ENCODE assay signal across 21 mouse cellular contexts in the genomic region with DNA sequence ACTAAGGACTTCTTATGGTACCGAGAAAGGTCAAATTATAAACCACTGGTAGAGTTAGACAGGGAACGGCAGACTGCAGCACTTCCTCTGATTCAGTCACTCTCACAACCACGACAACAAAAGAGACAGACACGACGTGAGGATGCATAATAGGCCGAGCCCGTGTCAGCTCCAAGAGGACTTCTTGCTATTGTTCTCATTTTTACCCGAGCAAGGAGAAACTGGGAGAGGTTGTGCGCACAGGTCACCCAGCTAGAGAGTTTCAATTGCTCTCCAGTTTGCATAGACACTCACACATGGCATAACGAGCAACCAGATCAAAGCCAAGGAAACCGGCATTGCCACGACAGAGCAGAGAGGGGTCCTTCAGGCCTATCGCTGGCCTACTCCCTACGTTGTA.
DNase-seq lines count a peak whose midpoint lies in the region; ATAC-seq lines count a peak whose summit lies in the region.
"Had no signal": no experiment of that assay in that cellular context is flagged by ENCODE, and none has a peak within 500 bp of the region (broad histone marks: within the 10 kb centered on the region; RNA-seq: fewer than 3 reads in every experiment).

No protein-coding gene starts in this region.

- WGBS in hindbrain, embryonic 11.5 days, result 24% methylated on average over 14 of the region's 14 CpGs
- WGBS in hindbrain, embryonic 14.5 days, result 18% methylated on average over 14 of the region's 14 CpGs
- WGBS in embryonic facial prominence, embryonic 11.5 days, result 39% methylated on average over 14 of the region's 14 CpGs
- 20% methylated on average over 14 of the region's 14 CpGs for WGBS in midbrain, embryonic 14.5 days

- H3K9me3 ChIP-seq in hindbrain, embryonic 11.5 days (ENCODE audit: control insufficient read depth, low read length), result no peaks in the 10 kb centered on the region
- no peaks in the 10 kb centered on the region for H3K9me3 ChIP-seq in hindbrain, embryonic 14.5 days (ENCODE audit: control insufficient read depth, low read length)
- no peaks in the 10 kb centered on the region for H3K9me3 ChIP-seq in embryonic facial prominence, embryonic 11.5 days (replicated peaks; ENCODE audit: control insufficient read depth, low read length)
- H3K9me3 ChIP-seq in midbrain, embryonic 14.5 days (ENCODE audit: control insufficient read depth, low read length), result no peaks in the 10 kb centered on the region
- H3K9me3 ChIP-seq: embryonic facial prominence, embryonic 15.5 days had no signal

- H3K36me3 ChIP-seq in hindbrain, embryonic 11.5 days (ENCODE audit: control insufficient read depth, insufficient read depth, low read length), result no peaks in the 10 kb centered on the region
- no peaks in the 10 kb centered on the region for H3K36me3 ChIP-seq in hindbrain, embryonic 14.5 days (replicated peaks; ENCODE audit: control insufficient read depth, insufficient read depth)
- no peaks in the 10 kb centered on the region for H3K36me3 ChIP-seq in embryonic facial prominence, embryonic 11.5 days (replicated peaks; ENCODE audit: control insufficient read depth, insufficient read depth, low read depth, low read length)
- no peaks in the 10 kb centered on the region for H3K36me3 ChIP-seq in midbrain, embryonic 14.5 days (ENCODE audit: control insufficient read depth, insufficient read depth, low read length)
- H3K36me3 ChIP-seq: embryonic facial prominence, embryonic 15.5 days; G1E had no signal

- H3K27ac ChIP-seq in hindbrain, embryonic 11.5 days (ENCODE audit: low read depth, low read length), result no peak overlapping the region
- no peak overlapping the region for H3K27ac ChIP-seq in hindbrain, embryonic 14.5 days
- H3K27ac ChIP-seq in embryonic facial prominence, embryonic 11.5 days (replicated peaks; ENCODE audit: low read depth, low read length), result no peak overlapping the region
- 0 out of 2 replicates have a peak overlapping the region, but pooled peaks have one; percentile 2 for H3K27ac ChIP-seq in midbrain, embryonic 14.5 days (replicated peaks; ENCODE audit: low read depth, low read length)
- H3K27ac ChIP-seq: embryonic facial prominence, embryonic 15.5 days; heart, adult 2 months had no signal

- 0 out of 2 replicates have a peak, but pooled peaks have one; percentile 35 for ATAC-seq in hindbrain, embryonic 11.5 days (ENCODE audit: low FRiP score)
- ATAC-seq in hindbrain, embryonic 14.5 days (ENCODE audit: low FRiP score), result no peak
- no peak for ATAC-seq in embryonic facial prominence, embryonic 11.5 days (replicated peaks; ENCODE audit: insufficient number of reproducible peaks, low FRiP score, low TSS enrichment, low read depth)
- ATAC-seq in midbrain, embryonic 14.5 days (ENCODE audit: low FRiP score, low TSS enrichment), result peak; percentile 37; the same call in 1 of the 2 replicates
- ATAC-seq: liver, postnatal 0 days had no signal

- no peak overlapping the region for H3K9ac ChIP-seq in hindbrain, embryonic 11.5 days (ENCODE audit: low read depth, low read length)
- no peak overlapping the region for H3K9ac ChIP-seq in hindbrain, embryonic 14.5 days
- H3K9ac ChIP-seq in embryonic facial prominence, embryonic 11.5 days (replicated peaks; ENCODE audit: low read length), result no peak overlapping the region
- H3K9ac ChIP-seq in midbrain, embryonic 14.5 days (replicated peaks; ENCODE audit: low read length), result no peak overlapping the region
- H3K9ac ChIP-seq: embryonic facial prominence, embryonic 15.5 days; liver, postnatal 0 days had no signal

- peak; percentile 43 for DNase-seq in hindbrain, embryonic 11.5 days (ENCODE audit: low spot score)
- no peak for DNase-seq in hindbrain, embryonic 14.5 days (ENCODE audit: low spot score)
- DNase-seq in ZHBTc4 (ENCODE audit: low read depth, low spot score), result peak; percentile 69
- peak; percentile 31 for DNase-seq in embryonic facial prominence, embryonic 11.5 days (ENCODE audit: low spot score)
- peak; percentile 47 for DNase-seq in midbrain, embryonic 14.5 days
- DNase-seq in spleen, postnatal 14 days (ENCODE audit: low spot score in 2 of 2), result no peak
- DNase-seq in gastrocnemius, adult 8-10 months (ENCODE audit: low spot score in 2 of 2), result no peak
- DNase-seq: adrenal gland, adult 2 months; cerebellum, adult 11 months; cerebellum, postnatal 25 days; heart, adult 2 months; kidney, adult 8-10 months; kidney, postnatal 36 days; layer of hippocampus, adult 9-11 months; liver; liver, postnatal 0 days; lung, postnatal 14 days; right cerebral cortex, postnatal 14 days; thymus, postnatal 14 days had no signal

- no peak overlapping the region for H3K4me3 ChIP-seq in hindbrain, embryonic 11.5 days (ENCODE audit: low read depth, low read length)
- no peak overlapping the region for H3K4me3 ChIP-seq in hindbrain, embryonic 14.5 days (replicated peaks; ENCODE audit: low read length)
- H3K4me3 ChIP-seq in embryonic facial prominence, embryonic 11.5 days (ENCODE audit: low read depth, low read length), result no peak overlapping the region
- no peak overlapping the region for H3K4me3 ChIP-seq in midbrain, embryonic 14.5 days (replicated peaks; ENCODE audit: low read depth, low read length)
- H3K4me3 ChIP-seq: embryonic facial prominence, embryonic 15.5 days; heart, adult 2 months had no signal

- no peak overlapping the region for H3K4me2 ChIP-seq in hindbrain, embryonic 11.5 days (replicated peaks; ENCODE audit: low read depth, low read length)
- H3K4me2 ChIP-seq in hindbrain, embryonic 14.5 days (replicated peaks), result no peak overlapping the region
- no peak overlapping the region for H3K4me2 ChIP-seq in embryonic facial prominence, embryonic 11.5 days (ENCODE audit: low read depth, low read length)
- H3K4me2 ChIP-seq in midbrain, embryonic 14.5 days (ENCODE audit: low read length), result no peak overlapping the region
- H3K4me2 ChIP-seq: embryonic facial prominence, embryonic 15.5 days had no signal

- no peaks in the 10 kb centered on the region for H3K27me3 ChIP-seq in hindbrain, embryonic 11.5 days (ENCODE audit: control insufficient read depth, insufficient read depth, low read length)
- no peaks in the 10 kb centered on the region for H3K27me3 ChIP-seq in hindbrain, embryonic 14.5 days (ENCODE audit: control insufficient read depth, insufficient read depth, low read length)
- no peaks in the 10 kb centered on the region for H3K27me3 ChIP-seq in embryonic facial prominence, embryonic 11.5 days (ENCODE audit: control insufficient read depth, insufficient read depth, low read length)
- no peaks in the 10 kb centered on the region for H3K27me3 ChIP-seq in midbrain, embryonic 14.5 days (ENCODE audit: control insufficient read depth, insufficient read depth, low read length)
- H3K27me3 ChIP-seq: embryonic facial prominence, embryonic 15.5 days had no signal

- no peaks in the 10 kb centered on the region; the same call in 1 of the 2 replicates for H3K4me1 ChIP-seq in hindbrain, embryonic 11.5 days (replicated peaks; ENCODE audit: control insufficient read depth, insufficient read depth, low read length)
- H3K4me1 ChIP-seq in hindbrain, embryonic 14.5 days (replicated peaks; ENCODE audit: control insufficient read depth, insufficient read depth, low read length), result peaks cover 6% of the 10 kb centered on the region; the same call in 1 of the 2 replicates
- no peaks in the 10 kb centered on the region for H3K4me1 ChIP-seq in embryonic facial prominence, embryonic 11.5 days (ENCODE audit: control insufficient read depth, insufficient read depth, low read length)
- H3K4me1 ChIP-seq in midbrain, embryonic 14.5 days (ENCODE audit: control insufficient read depth, insufficient read depth, low read length), result no peaks in the 10 kb centered on the region
- H3K4me1 ChIP-seq: embryonic facial prominence, embryonic 15.5 days had no signal

Comparison
In these comparisons a context has a peak if more than half of its experiments do, and no peak if none do; other contexts are left out.
1. ATAC-seq: peak in hindbrain, embryonic 11.5 days (single experiment) and midbrain, embryonic 14.5 days (single experiment); none in hindbrain, embryonic 14.5 days (single experiment) and embryonic facial prominence, embryonic 11.5 days (single experiment).
2. DNase-seq: peak in hindbrain, embryonic 11.5 days (single experiment), ZHBTc4 (single experiment), embryonic facial prominence, embryonic 11.5 days (single experiment) and midbrain, embryonic 14.5 days (single experiment); none in hindbrain, embryonic 14.5 days (single experiment), spleen, postnatal 14 days (0 of 2) and gastrocnemius, adult 8-10 months (0 of 2).